Mouse (Mus musculus) monocyte, adult 2 months (primary cell): Measurements from ENCODE around the gene Sprr1a.
"Not testable (repeated sequence)": the region's sequence is repeated elsewhere in the genome, so short reads cannot be mapped to it uniquely, and the experiment has no call there.

ENCODE experiments used
- DNase-seq, 2 experiments: peaks; one replicate each; pipeline ENCODE4 v3.0.0; 2022; ENCODE audit warnings: low spot score in 2 of 2, low read depth in 1 of 2

Sprr1a gene

GRCm38 (mm10) chr3:92485863-92486262 lies at the start of gene Sprr1a:
Gene Sprr1a, minus strand, starts transcription at chr3:92485895.
- DNase-seq = no peak

GRCm38 (mm10) chr3:92534411-92534810 lies 48.7 kb upstream of the Sprr1a start, which contains the start of gene 2310046K23Rik:
Gene 2310046K23Rik, minus strand, starts transcription at chr3:92534511.
- DNase-seq = no peak

- DNase-seq = no peak
Observed at GRCm38 (mm10) chr3:92512325-92512724, 26.6 kb upstream of the Sprr1a start.

- no peak for DNase-seq
Observed at GRCm38 (mm10) chr3:92510786-92511185, 25.1 kb upstream of the Sprr1a start.

GRCm38 (mm10) chr3:92508185-92508584 lies 22.5 kb upstream of the Sprr1a start:
- no peak for DNase-seq

- DNase-seq = no peak
Observed at GRCm38 (mm10) chr3:92503528-92503927, 17.8 kb upstream of the Sprr1a start.

GRCm38 (mm10) chr3:92500393-92500792 lies 14.7 kb upstream of the Sprr1a start, which contains the start of gene Sprr4:
Gene Sprr4, minus strand, starts transcription at chr3:92500493.
- DNase-seq = no peak

- DNase-seq = not testable (repeated sequence)
Observed at GRCm38 (mm10) chr3:92490262-92490661, 4.6 kb upstream of the Sprr1a start.

GRCm38 (mm10) chr3:92486307-92486706 lies 612 bp upstream of the Sprr1a start:
- no peak for DNase-seq

GRCm38 (mm10) chr3:92481249-92481648 lies 4.4 kb downstream of the Sprr1a start:
- DNase-seq = not testable (repeated sequence)

- DNase-seq = no peak
Observed at GRCm38 (mm10) chr3:92470111-92470510, 15.6 kb downstream of the Sprr1a start.

GRCm38 (mm10) chr3:92467424-92467823 lies 18.3 kb downstream of the Sprr1a start:
- DNase-seq = no peak

- no peak for DNase-seq
Observed at GRCm38 (mm10) chr3:92466576-92466975, 19.1 kb downstream of the Sprr1a start.

GRCm38 (mm10) chr3:92458620-92459019 lies 27.1 kb downstream of the Sprr1a start, which contains the start of gene Sprr3:
Gene Sprr3, minus strand, starts transcription at chr3:92458720.
- no peak for DNase-seq

GRCm38 (mm10) chr3:92455151-92455550 lies 30.5 kb downstream of the Sprr1a start:
- DNase-seq = no peak

GRCm38 (mm10) chr3:92440177-92440576 lies 45.5 kb downstream of the Sprr1a start:
- no peak for DNase-seq

- no peak for DNase-seq
Observed at GRCm38 (mm10) chr3:92438689-92439088, 47.0 kb downstream of the Sprr1a start, which contains the start of gene Sprr1b. Gene Sprr1b, minus strand, starts transcription at chr3:92438789.
